Mouse (Mus musculus): ENCODE data around the gene Cst6. TPM values are rescaled to one million over a fixed set of nuclear protein-coding genes. Genes with fewer than 3 reads are reported as not detected.
A peak's percentile ranks its signal among the peaks of the same experiment; 100 is the strongest.

The Cst6 gene
- polyA plus RNA-seq, 1 experiment, result not detected

DNA sequence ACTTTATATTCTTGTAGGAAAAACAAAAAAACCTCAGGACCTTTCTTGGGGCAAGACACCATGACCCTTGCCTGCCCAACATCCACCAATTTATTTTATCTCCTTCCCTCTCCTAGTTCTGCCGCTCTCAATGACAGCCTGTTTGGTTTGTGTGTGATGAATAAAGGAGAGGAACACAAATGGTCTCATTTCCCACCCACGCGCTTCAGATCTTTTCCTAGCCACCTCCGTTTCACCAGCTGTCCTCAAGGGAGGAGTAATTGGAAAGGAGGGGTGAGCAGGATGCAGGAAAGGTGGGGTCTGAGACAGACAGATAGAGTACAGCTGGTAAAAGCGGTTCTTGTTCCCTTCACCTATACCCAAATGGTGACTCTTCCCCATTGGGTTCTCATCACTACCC is 52.7 kb downstream of the Cst6 start:
- Histone ChIP-seq H3K27ac (ENCODE audit: insufficient read depth, low read depth, low read length) (no peak overlapping the region), H3K4me1 (ENCODE audit: control insufficient read depth, insufficient read depth, low read length) (peaks cover 11% of the 10 kb centered on the region)
- TF ChIP-seq CTCF (IDR thresholded peaks at IDR 0.05; ENCODE audit: low read depth, low read length) (no peak), POLR2A (IDR thresholded peaks at IDR 0.05; ENCODE audit: borderline replicate concordance, low read depth, low read length) (no peak)

DNA sequence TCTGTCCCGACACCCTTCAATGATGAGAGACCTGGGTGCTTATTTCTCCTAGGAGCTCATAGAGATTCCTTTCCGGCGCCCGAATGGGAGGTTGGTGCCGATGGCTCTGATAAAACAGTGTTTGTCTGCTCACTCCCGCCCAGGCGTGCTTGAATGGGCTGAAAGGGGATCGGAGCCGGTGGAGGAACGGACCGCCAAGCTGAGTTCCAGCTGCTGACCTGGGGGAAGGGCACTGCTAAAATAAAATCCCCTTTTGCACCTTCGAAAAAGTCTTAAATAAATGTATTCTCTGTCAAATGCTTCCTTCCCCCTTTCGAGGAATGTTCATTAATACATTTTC is 53.7 kb downstream of the Cst6 start:
- peak overlapping the region; percentile 62 for H3K27ac ChIP-seq (ENCODE audit: insufficient read depth, low read depth, low read length)
- TF ChIP-seq CTCF (IDR thresholded peaks at IDR 0.05; ENCODE audit: low read depth, low read length), result peak; percentile 2; the same call in 1 of the 2 replicates
- TF ChIP-seq POLR2A (IDR thresholded peaks at IDR 0.05; ENCODE audit: borderline replicate concordance, low read depth, low read length), result no peak
- peak overlapping the region; percentile 74 for H3K4me3 ChIP-seq (ENCODE audit: insufficient read depth, low read length)
- H3K4me1 ChIP-seq (ENCODE audit: control insufficient read depth, insufficient read depth, low read length), result peaks cover 15% of the 10 kb centered on the region

More for the DNA sequence above, 52.7 kb downstream of the Cst6 start:
- H3K4me3 ChIP-seq (ENCODE audit: insufficient read depth, low read length), result no peak overlapping the region

DNA sequence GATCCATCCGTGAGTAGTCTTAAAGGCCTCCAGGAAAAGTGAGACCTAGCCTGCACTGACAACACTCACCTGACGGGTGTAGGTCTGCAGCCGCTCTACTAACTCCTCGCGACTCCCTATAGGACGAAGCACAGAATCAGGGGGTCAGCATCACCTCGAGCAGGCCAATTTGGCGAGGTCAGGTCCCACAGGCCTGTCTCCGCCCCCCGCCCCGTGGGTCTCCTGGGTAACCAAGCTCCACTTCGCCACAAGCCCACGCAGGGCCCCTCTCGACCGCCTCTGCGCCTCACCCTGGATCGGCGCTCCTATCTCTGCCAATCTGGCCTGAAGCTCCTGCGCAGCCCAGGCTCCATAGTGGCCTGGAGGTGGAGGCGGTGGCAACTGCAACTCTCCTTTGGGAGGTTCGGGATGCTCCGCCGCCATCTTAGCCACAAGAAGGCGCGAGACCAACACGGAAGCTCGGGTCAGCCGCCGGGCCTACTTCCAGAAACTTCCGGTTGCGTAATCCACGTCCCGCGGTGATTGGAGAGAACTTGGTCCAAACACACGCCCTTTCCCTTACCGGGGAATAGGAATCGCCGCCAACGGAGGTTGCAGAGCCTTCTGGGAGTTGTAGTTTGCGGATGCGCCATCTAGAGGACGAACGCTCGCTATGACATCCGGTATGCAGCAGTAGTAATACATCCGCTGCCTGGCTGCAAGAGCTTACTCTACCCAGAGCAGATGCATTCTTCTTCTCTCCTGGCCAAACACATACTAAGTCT is 54.2 kb downstream of the Cst6 start, which contains the start of gene Sf3b2:
Gene Sf3b2, minus strand, starts transcription at position 484 of the 764 bp plus-strand sequence.
- Histone ChIP-seq H3K4me3 (ENCODE audit: insufficient read depth, low read length) (peak within 1 kb of the TSS; percentile 94), H3K4me1 (ENCODE audit: control insufficient read depth, insufficient read depth, low read length) (peaks cover 15% of the 10 kb centered on the region), H3K27ac (ENCODE audit: insufficient read depth, low read depth, low read length) (peak within 1 kb of the TSS; percentile 62)
- TF ChIP-seq CTCF (IDR thresholded peaks at IDR 0.05; ENCODE audit: low read depth, low read length) (peak; percentile 7; the same call in 1 of the 2 replicates), POLR2A (IDR thresholded peaks at IDR 0.05; ENCODE audit: borderline replicate concordance, low read depth, low read length) (no peak)

Other genes starting within 250 kb of the Cst6 start
- 120 and 142 TPM in 2 replicates for gene Rab1b, start 242.5 kb downstream of the Cst6 start, polyA plus RNA-seq (2012; ENCODE audit: insufficient read depth, insufficient read length, missing spikeins)
- gene Klc2, start 231.0 kb downstream of the Cst6 start, polyA plus RNA-seq (2012; ENCODE audit: insufficient read depth, insufficient read length, missing spikeins), result 13.8 and 14.8 TPM in 2 replicates
- gene Pacs1, start 76.5 kb downstream of the Cst6 start, polyA plus RNA-seq (2012; ENCODE audit: insufficient read depth, insufficient read length, missing spikeins), result 25.2 and 32.7 TPM in 2 replicates
- 141 and 143 TPM in 2 replicates for gene Sf3b2, start 54.1 kb downstream of the Cst6 start, polyA plus RNA-seq (2012; ENCODE audit: insufficient read depth, insufficient read length, missing spikeins)
- not detected in 2 replicates for gene Gal3st3, start 51.2 kb downstream of the Cst6 start, polyA plus RNA-seq (2012; ENCODE audit: insufficient read depth, insufficient read length, missing spikeins)
- gene Catsper1, start 13.8 kb downstream of the Cst6 start, polyA plus RNA-seq (2012; ENCODE audit: insufficient read depth, insufficient read length, missing spikeins), result not detected in 2 replicates
- gene Eif1ad, start 17.2 kb upstream of the Cst6 start, polyA plus RNA-seq (2012; ENCODE audit: insufficient read depth, insufficient read length, missing spikeins), result 20.8 and 26.3 TPM in 2 replicates
- 102 and 103 TPM in 2 replicates for gene Banf1, start 17.6 kb upstream of the Cst6 start, polyA plus RNA-seq (2012; ENCODE audit: insufficient read depth, insufficient read length, missing spikeins)
- 103 and 110 TPM in 2 replicates for gene Sart1, start 39.1 kb upstream of the Cst6 start, polyA plus RNA-seq (2012; ENCODE audit: insufficient read depth, insufficient read length, missing spikeins)
- not detected in 2 replicates for gene Tsga10ip, start 53.0 kb upstream of the Cst6 start, polyA plus RNA-seq (2012; ENCODE audit: insufficient read depth, insufficient read length, missing spikeins)
- 160 and 167 TPM in 2 replicates for gene Drap1, start 75.4 kb upstream of the Cst6 start, polyA plus RNA-seq (2012; ENCODE audit: insufficient read depth, insufficient read length, missing spikeins)
- gene AI837181, start 75.6 kb upstream of the Cst6 start, polyA plus RNA-seq (2012; ENCODE audit: insufficient read depth, insufficient read length, missing spikeins), result 47.5 and 53.7 TPM in 2 replicates
- 0.50 and 1.6 TPM in 2 replicates for gene Fosl1, start 98.0 kb upstream of the Cst6 start, polyA plus RNA-seq (2012; ENCODE audit: insufficient read depth, insufficient read length, missing spikeins)
- gene Ccdc85b, start 108.3 kb upstream of the Cst6 start, polyA plus RNA-seq (2012; ENCODE audit: insufficient read depth, insufficient read length, missing spikeins), result 3.6 and 4.2 TPM in 2 replicates
- gene Fibp, start 111.0 kb upstream of the Cst6 start, polyA plus RNA-seq (2012; ENCODE audit: insufficient read depth, insufficient read length, missing spikeins), result 69.7 and 70.6 TPM in 2 replicates
- not detected in 2 replicates for gene Ctsw, start 118.9 kb upstream of the Cst6 start, polyA plus RNA-seq (2012; ENCODE audit: insufficient read depth, insufficient read length, missing spikeins)
- gene Efemp2, start 124.4 kb upstream of the Cst6 start, polyA plus RNA-seq (2012; ENCODE audit: insufficient read depth, insufficient read length, missing spikeins), result 9.1 and 11.3 TPM in 2 replicates
- gene Mus81, start 138.8 kb upstream of the Cst6 start, polyA plus RNA-seq (2012; ENCODE audit: insufficient read depth, insufficient read length, missing spikeins), result 16.7 and 19.8 TPM in 2 replicates
- gene Cfl1, start 140.9 kb upstream of the Cst6 start, polyA plus RNA-seq (2012; ENCODE audit: insufficient read depth, insufficient read length, missing spikeins), result 1,898 and 2,021 TPM in 2 replicates
- 5.1 and 7.7 TPM in 2 replicates for gene 1700020D05Rik, start 154.2 kb upstream of the Cst6 start, polyA plus RNA-seq (2012; ENCODE audit: insufficient read depth, insufficient read length, missing spikeins)
- gene Snx32, start 161.0 kb upstream of the Cst6 start, polyA plus RNA-seq (2012; ENCODE audit: insufficient read depth, insufficient read length, missing spikeins), result 34.1 and 43.8 TPM in 2 replicates
- not detected in 2 replicates for gene Ovol1, start 211.1 kb upstream of the Cst6 start, polyA plus RNA-seq (2012; ENCODE audit: insufficient read depth, insufficient read length, missing spikeins)
- gene Ap5b1, start 218.5 kb upstream of the Cst6 start, polyA plus RNA-seq (2012; ENCODE audit: insufficient read depth, insufficient read length, missing spikeins), result 13.5 and 14.4 TPM in 2 replicates

Measured in bone marrow macrophage, adult 2 months (primary cell).